Mouse (Mus musculus): ENCODE measurements around the gene Zfp11.

Zfp11 gene

DNA sequence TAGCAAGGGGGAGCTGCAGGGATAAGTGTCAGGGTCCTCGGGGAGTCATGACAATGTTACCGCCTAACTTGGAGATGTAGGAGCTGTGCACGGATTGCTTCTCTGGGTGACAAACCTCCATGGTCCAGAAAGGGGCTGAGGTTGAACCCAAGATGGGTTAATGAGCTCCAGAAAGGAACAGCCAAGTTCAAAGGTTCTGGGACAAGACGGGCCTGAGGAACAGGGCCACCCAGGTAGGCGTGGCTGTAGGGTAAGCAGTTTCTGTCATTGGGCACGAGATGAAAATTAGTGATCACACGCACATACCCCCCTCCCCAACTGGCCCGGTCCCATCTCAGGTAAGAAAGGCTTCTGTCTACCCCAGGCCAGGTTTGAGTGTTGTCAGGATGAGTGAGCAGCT lies 62.4 kb downstream of the Zfp11 start:
- DNase-seq: no peak
